Comparison of ENCODE assay signal across 8 mouse cellular contexts in the genomic region with DNA sequence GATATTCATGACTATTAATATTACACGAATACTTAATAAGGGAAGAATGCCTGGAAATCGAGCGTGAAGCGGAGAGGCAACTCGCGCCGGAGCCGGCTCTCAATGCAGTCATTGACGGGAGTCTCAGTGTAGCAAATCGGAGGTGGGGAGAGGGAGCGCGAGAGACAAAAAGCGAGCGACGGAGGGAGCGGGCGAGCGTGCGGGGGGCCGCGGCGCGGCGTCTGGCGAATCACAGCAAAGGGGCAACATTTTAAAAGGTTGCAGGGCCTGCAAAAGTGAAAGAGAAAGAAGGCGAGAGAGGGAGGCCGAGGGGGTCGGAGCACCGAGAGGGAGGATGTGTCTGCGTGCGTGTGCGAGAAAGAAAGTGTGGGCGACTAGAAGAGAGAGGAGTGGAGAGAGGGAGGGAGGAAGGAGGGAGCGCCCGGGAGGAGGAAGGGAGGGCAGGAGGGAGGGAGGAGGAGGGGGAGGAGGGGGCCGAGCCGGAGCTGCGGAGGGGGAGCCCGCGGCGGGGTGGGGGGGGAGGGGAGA. TPM values are rescaled to one million over a fixed set of nuclear protein-coding genes. Genes with fewer than 3 reads are reported as not detected.
DNase-seq lines count a peak whose midpoint lies in the region; ATAC-seq and TF ChIP-seq lines count a peak whose summit lies in the region.

No protein-coding gene starts in this region.

- WGBS in lung, embryonic 14.5 days: under 1% methylated on average over 36 of the region's 41 CpGs
- under 1% methylated on average over 35 of the region's 41 CpGs for WGBS in heart, embryonic 11.5 days (ENCODE audit: insufficient replicate concordance)
- under 1% methylated on average over 41 of the region's 41 CpGs for WGBS in midbrain, embryonic 14.5 days

- ATAC-seq in lung, embryonic 14.5 days (ENCODE audit: insufficient read depth): peak; percentile 36
- no peak for ATAC-seq in heart, embryonic 11.5 days (replicated peaks; ENCODE audit: insufficient number of reproducible peaks, low FRiP score, low TSS enrichment)
- peak; percentile 76 for ATAC-seq in midbrain, embryonic 14.5 days (ENCODE audit: low FRiP score, low TSS enrichment)

- H3K9ac ChIP-seq in lung, embryonic 14.5 days: peak overlapping the region; percentile 20; the same call in 1 of the 2 replicates
- peak overlapping the region; percentile 46; the same call in 1 of the 2 replicates for H3K9ac ChIP-seq in heart, embryonic 11.5 days (ENCODE audit: low read depth, low read length)
- H3K9ac ChIP-seq in midbrain, embryonic 14.5 days (replicated peaks; ENCODE audit: low read length): peak overlapping the region; percentile 60; the same call in 1 of the 2 replicates

- peak overlapping the region; percentile 48 for H3K4me3 ChIP-seq in lung, embryonic 14.5 days (ENCODE audit: low read depth, low read length)
- peak overlapping the region; percentile 55 for H3K4me3 ChIP-seq in heart, embryonic 11.5 days (ENCODE audit: low read depth, low read length)
- H3K4me3 ChIP-seq in midbrain, embryonic 14.5 days (replicated peaks; ENCODE audit: low read depth, low read length): peak overlapping the region; percentile 42

- peaks cover 92% of the 10 kb centered on the region for H3K27me3 ChIP-seq in lung, embryonic 14.5 days (ENCODE audit: insufficient read depth, low read length)
- peaks cover 88% of the 10 kb centered on the region for H3K27me3 ChIP-seq in heart, embryonic 11.5 days (ENCODE audit: control insufficient read depth, insufficient read depth, low read length)
- peaks cover 73% of the 10 kb centered on the region for H3K27me3 ChIP-seq in midbrain, embryonic 14.5 days (ENCODE audit: control insufficient read depth, insufficient read depth, low read length)

- peak overlapping the region; percentile 76 for H3K4me2 ChIP-seq in lung, embryonic 14.5 days
- H3K4me2 ChIP-seq in heart, embryonic 11.5 days: peak overlapping the region; percentile 82
- H3K4me2 ChIP-seq in midbrain, embryonic 14.5 days (ENCODE audit: low read length): peak overlapping the region; percentile 53

- DNase-seq in lung, embryonic 14.5 days: peak; percentile 66
- no peak for DNase-seq in lung, postnatal 25 days (ENCODE audit: low spot score)
- DNase-seq in brain, adult 2 months (ENCODE audit: low read depth, low spot score): peak; percentile 33
- peak; percentile 50 for DNase-seq in kidney, postnatal 14 days
- peak; percentile 87 for DNase-seq in midbrain, embryonic 14.5 days
- no peak for DNase-seq in frontal cortex, postnatal 25 days (ENCODE audit: low spot score in 2 of 2)
- DNase-seq in left cerebral cortex, postnatal 14 days (ENCODE audit: low spot score in 2 of 2): no peak

- H3K4me1 ChIP-seq in lung, embryonic 14.5 days (ENCODE audit: insufficient read depth): no peaks in the 10 kb centered on the region
- peaks cover 12% of the 10 kb centered on the region for H3K4me1 ChIP-seq in heart, embryonic 11.5 days (ENCODE audit: control insufficient read depth, insufficient read depth, low read length)
- H3K4me1 ChIP-seq in midbrain, embryonic 14.5 days (ENCODE audit: control insufficient read depth, insufficient read depth, low read length): 0 out of 2 replicates have a peak, but pooled peaks cover 2% of the 10 kb centered on the region

- no peaks in the 10 kb centered on the region for H3K36me3 ChIP-seq in lung, embryonic 14.5 days (ENCODE audit: insufficient read depth)
- no peaks in the 10 kb centered on the region for H3K36me3 ChIP-seq in heart, embryonic 11.5 days (ENCODE audit: control insufficient read depth, insufficient read depth, low read length)
- no peaks in the 10 kb centered on the region for H3K36me3 ChIP-seq in midbrain, embryonic 14.5 days (ENCODE audit: control insufficient read depth, insufficient read depth, low read length)

- H3K27ac ChIP-seq in lung, embryonic 14.5 days (ENCODE audit: low read depth): no peak overlapping the region
- no peak overlapping the region for H3K27ac ChIP-seq in heart, embryonic 11.5 days (ENCODE audit: low read depth, low read length)
- H3K27ac ChIP-seq in midbrain, embryonic 14.5 days (replicated peaks; ENCODE audit: low read depth, low read length): peak overlapping the region; percentile 89

- H3K9me3 ChIP-seq in lung, embryonic 14.5 days (ENCODE audit: low read depth, low read length): no peaks in the 10 kb centered on the region
- no peaks in the 10 kb centered on the region for H3K9me3 ChIP-seq in heart, embryonic 11.5 days (replicated peaks; ENCODE audit: control insufficient read depth, low read length)
- no peaks in the 10 kb centered on the region for H3K9me3 ChIP-seq in midbrain, embryonic 14.5 days (ENCODE audit: control insufficient read depth, low read length)

- intact Hi-C loops in left cerebral cortex, postnatal 14 days (cut with DNase I): loop anchor here (5.0 kb wide), 1 partner anchor 1083 kb away; no protein-coding TSS in a partner anchor

- TF ChIP-seq CTCF in lung, embryonic 14.5 days (IDR thresholded peaks at IDR 0.05; ENCODE audit: low read depth): no peak

RNA-seq across cellular contexts. Expression of gene Tfap2a, which starts 7.5 kb away (rescaled TPM):
- 0.11 and 0.19 TPM in 2 replicates for polyA plus RNA-seq in lung, embryonic 14.5 days (2014; fragmentation: Nextera tagmentation; extraction: Ambion mirVana)
- polyA plus RNA-seq in heart, embryonic 11.5 days (2014; fragmentation: Nextera tagmentation; extraction: Ambion mirVana): 0.14 and 0.39 TPM in 2 replicates
- polyA plus RNA-seq in midbrain, embryonic 14.5 days (2014; fragmentation: Nextera tagmentation; extraction: Ambion mirVana): 11.6 and 11.8 TPM in 2 replicates
- total RNA-seq in left cerebral cortex, postnatal 14 days (2021): under 1 TPM; 0.44 TPM

Comparison
In these comparisons a context has a peak if more than half of its experiments do, and no peak if none do; other contexts are left out.
1. DNase-seq: peak in lung, embryonic 14.5 days (single experiment), brain, adult 2 months (single experiment), kidney, postnatal 14 days (single experiment) and midbrain, embryonic 14.5 days (single experiment); none in lung, postnatal 25 days (single experiment), frontal cortex, postnatal 25 days (0 of 2) and left cerebral cortex, postnatal 14 days (0 of 2).
2. Peak in every context shown above with its lines, with median percentiles within 50 percentile points of each other: H3K4me2 ChIP-seq, H3K4me3 ChIP-seq and H3K9ac ChIP-seq.